Mouse (Mus musculus): ENCODE measurements around the gene Ang6.
"Not testable (repeated sequence)": the region's sequence is repeated elsewhere in the genome, so short reads cannot be mapped to it uniquely, and the experiment has no call there.

Ang6 gene

DNA sequence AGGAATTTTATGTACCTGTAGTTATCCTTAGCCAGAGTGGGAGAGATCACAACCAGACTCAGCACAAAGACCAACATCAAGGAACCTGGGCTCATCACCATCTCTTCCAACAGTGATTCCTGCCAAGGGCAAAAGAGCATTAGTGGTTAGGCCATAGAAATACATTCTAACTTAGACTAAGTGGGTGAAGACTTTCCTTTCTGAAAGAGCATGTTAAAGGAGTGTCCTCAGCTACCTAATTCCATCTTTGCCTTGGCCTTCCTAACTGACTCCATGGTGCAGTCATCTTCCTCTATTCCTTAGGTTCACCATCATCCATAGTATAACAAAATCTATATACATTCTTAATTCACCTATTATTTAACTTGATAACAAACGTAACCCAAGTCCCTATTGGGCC lies at the start of gene Ang6:
Gene Ang6, minus strand, starts transcription at position 101 of the 400 bp plus-strand sequence.
- no peak for DNase-seq (ENCODE audit: low spot score in 2 of 2)

- not testable (repeated sequence) for DNase-seq (ENCODE audit: low spot score in 2 of 2)
Measured at GRCm38 (mm10) chr14:44046567-44046966, 44.5 kb upstream of the Ang6 start.

- DNase-seq (ENCODE audit: low spot score in 2 of 2) = not testable (repeated sequence)
Measured at GRCm38 (mm10) chr14:44031828-44032227, 29.8 kb upstream of the Ang6 start.

DNA sequence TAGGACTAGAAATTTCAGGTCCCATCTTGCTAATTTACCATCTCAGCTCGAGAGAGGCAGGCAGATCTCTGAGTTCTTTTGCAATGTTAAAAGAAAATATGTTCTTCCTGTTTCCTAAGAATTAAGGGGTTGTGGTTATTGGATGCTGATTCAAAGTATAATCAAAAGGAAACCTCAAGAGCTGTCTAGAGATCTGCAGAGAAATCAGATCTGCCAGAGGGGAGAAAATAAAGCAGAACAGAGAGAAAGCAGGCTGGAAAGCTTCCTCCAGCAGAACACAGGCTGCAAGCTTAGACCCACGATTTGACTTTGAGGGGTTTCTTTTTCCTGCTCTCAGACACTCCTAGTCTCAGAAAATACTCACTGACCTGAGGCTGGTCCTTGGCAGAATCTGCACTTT lies 7.6 kb upstream of the Ang6 start:
- DNase-seq (ENCODE audit: low spot score in 2 of 2) = not testable (repeated sequence)

DNA sequence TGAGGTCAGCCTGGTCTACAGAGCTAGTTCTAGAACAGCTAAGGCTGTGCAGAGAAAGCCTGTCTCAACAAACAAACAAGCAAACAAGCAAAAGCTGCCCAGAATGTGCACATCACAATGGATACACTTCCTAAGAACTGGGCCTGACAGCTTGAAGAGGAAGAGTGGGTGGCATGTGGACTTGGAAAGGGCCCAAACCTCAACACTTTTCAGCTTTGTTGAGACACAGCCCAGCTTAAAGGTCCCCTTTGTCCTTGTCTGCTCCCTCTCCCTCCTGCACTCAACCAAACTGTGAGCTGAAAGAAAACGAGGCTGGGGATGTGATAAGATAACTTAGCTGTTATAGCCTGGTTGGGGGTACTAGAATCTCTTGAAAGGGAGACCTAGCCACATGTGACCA lies 6.0 kb upstream of the Ang6 start:
- DNase-seq (ENCODE audit: low spot score in 2 of 2) = not testable (repeated sequence)

- DNase-seq (ENCODE audit: low spot score in 2 of 2) = no peak
Measured at GRCm38 (mm10) chr14:44001600-44001999, 469 bp downstream of the Ang6 start.

GRCm38 (mm10) chr14:43998455-43999000 lies 3.5 kb downstream of the Ang6 start:
- not testable (repeated sequence) for DNase-seq (ENCODE audit: low spot score in 2 of 2)

- peak; percentile 56 to 75 for DNase-seq (ENCODE audit: low spot score in 2 of 2)
Measured at GRCm38 (mm10) chr14:43987404-43987803, 14.7 kb downstream of the Ang6 start.

DNA sequence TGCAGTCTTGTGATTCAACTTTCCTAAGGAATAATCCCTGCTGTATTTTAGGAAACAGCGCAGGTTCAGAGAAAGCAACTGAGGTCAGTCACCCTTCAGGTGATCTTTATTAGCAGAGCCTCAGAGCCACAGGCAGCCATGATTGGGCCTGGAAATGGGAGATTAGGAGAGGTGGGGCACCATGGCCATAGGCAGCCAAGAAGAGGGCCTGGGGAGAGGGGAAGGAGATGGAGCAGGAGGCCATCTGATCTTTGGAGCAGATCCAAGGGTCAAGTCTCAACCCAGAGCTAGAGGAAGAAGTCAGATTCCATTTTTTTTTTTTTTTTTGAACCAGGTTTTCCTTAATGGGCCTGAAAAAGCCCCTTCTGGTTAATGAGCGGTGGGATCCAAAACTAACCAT lies 15.9 kb downstream of the Ang6 start:
- DNase-seq (ENCODE audit: low spot score in 2 of 2) = no peak

- peak in 1 of 2 experiments; percentile 41 for DNase-seq (ENCODE audit: low spot score in 2 of 2)
Measured at GRCm38 (mm10) chr14:43983897-43984296, 18.2 kb downstream of the Ang6 start.

DNA sequence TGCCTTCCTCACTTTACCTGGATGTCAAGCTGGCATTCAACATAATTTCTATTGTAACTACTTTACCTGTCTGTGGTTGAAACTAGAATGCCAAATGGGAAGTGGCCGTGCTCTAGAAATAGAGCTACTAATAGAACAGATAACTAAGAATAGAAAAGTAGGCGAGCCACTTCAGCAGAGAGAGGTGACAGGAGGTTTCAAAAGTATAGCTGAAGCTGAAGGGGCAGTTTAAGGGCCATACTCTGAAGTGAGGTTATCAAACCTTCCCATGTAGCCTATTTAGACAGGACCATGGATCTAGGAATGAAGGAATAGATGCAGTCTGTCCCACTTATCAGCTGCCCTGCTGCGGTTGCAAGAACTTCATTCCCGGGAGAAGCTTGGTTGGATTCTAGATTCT lies 18.6 kb downstream of the Ang6 start:
- DNase-seq (ENCODE audit: low spot score in 2 of 2) = no peak

GRCm38 (mm10) chr14:43956769-43957168 lies 45.3 kb downstream of the Ang6 start, which contains the start of gene Ang5:
TSS of gene Ang5 (plus strand) at chr14:43957069.
- DNase-seq (ENCODE audit: low spot score in 2 of 2) = not testable (repeated sequence)

DNA sequence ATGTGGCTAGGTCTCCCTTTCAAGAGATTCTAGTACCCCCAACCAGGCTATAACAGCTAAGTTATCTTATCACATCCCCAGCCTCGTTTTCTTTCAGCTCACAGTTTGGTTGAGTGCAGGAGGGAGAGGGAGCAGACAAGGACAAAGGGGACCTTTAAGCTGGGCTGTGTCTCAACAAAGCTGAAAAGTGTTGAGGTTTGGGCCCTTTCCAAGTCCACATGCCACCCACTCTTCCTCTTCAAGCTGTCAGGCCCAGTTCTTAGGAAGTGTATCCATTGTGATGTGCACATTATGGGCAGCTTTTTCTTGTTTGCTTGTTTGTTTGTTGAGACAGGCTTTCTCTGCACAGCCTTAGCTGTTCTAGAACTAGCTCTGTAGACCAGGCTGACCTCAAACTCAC lies 47.0 kb downstream of the Ang6 start:
- DNase-seq (ENCODE audit: low spot score in 2 of 2) = not testable (repeated sequence)

- not testable (repeated sequence) for DNase-seq (ENCODE audit: low spot score in 2 of 2)
Measured at GRCm38 (mm10) chr14:43953382-43953781, 48.7 kb downstream of the Ang6 start.
